Mouse (Mus musculus) brown adipose tissue, adult 24 weeks (tissue): ENCODE results near the gene Hsp90ab1. TPM values are rescaled to one million over a fixed set of nuclear protein-coding genes. Genes with fewer than 3 reads are reported as not detected.
A peak's percentile ranks its signal among the peaks of the same experiment; 100 is the strongest.

Experiments
- H3K27ac ChIP-seq: fragments of 200-500 bp; replicated peaks from 2 replicates; pipeline ENCODE4 v1.5.1; 2012; ENCODE audit warnings: low read depth, mild to moderate bottlenecking, low read length
- H3K4me1 ChIP-seq: fragments of 200-500 bp; 2 replicates; pipeline ENCODE4 v1.6.1; 2012; ENCODE audit warnings: low read length, mixed read lengths; ENCODE audit not compliant: control insufficient read depth, insufficient read depth, insufficient read length
- H3K4me3 ChIP-seq: fragments of 200-500 bp; 2 replicates; pipeline ENCODE4 v1.5.1; 2012; ENCODE audit warnings: low read depth, mild to moderate bottlenecking, low read length, moderate library complexity; ENCODE audit not compliant: insufficient read depth
- polyA plus RNA-seq: library from polyadenylated mRNA; stranded (reverse); fragments of >200 nt; gene quantifications from 2 replicates; pipeline ENCODE4 v1.2.4, GENCODE M21; 2012; ENCODE audit not compliant: missing spikeins, insufficient read depth, insufficient read length

The Hsp90ab1 gene
- 869 and 998 TPM in 2 replicates for polyA plus RNA-seq

GRCm38 (mm10) chr17:45573087-45573779 lies at the start of gene Hsp90ab1:
TSS of gene Hsp90ab1 (minus strand) at chr17:45573271.
- H3K27ac ChIP-seq: peak within 1 kb of the TSS; percentile 100
- H3K4me1 ChIP-seq: peaks cover 4% of the 10 kb centered on the region; the same call in 1 of the 2 replicates
- peak within 1 kb of the TSS; percentile 98 for H3K4me3 ChIP-seq

- H3K4me3 ChIP-seq: peak overlapping the region; percentile 54
- H3K27ac ChIP-seq: peak overlapping the region; percentile 83
- H3K4me1 ChIP-seq: peaks cover 8% of the 10 kb centered on the region
These were observed 46.5 kb upstream of the Hsp90ab1 start for GRCm38 (mm10) chr17:45619386-45620256.

GRCm38 (mm10) chr17:45618941-45619385 lies 45.9 kb upstream of the Hsp90ab1 start:
- Histone ChIP-seq H3K27ac (peak overlapping the region; percentile 83), H3K4me3 (peak overlapping the region; percentile 54), H3K4me1 (peaks cover 8% of the 10 kb centered on the region)

GRCm38 (mm10) chr17:45617655-45618054 lies 44.6 kb upstream of the Hsp90ab1 start:
- peaks cover 8% of the 10 kb centered on the region for H3K4me1 ChIP-seq
- H3K27ac ChIP-seq: no peak overlapping the region
- no peak overlapping the region for H3K4me3 ChIP-seq

GRCm38 (mm10) chr17:45616679-45617078 lies 43.6 kb upstream of the Hsp90ab1 start:
- Histone ChIP-seq H3K27ac (no peak overlapping the region), H3K4me1 (peaks cover 8% of the 10 kb centered on the region), H3K4me3 (no peak overlapping the region)

GRCm38 (mm10) chr17:45616046-45616650 lies 43.1 kb upstream of the Hsp90ab1 start:
- peaks cover 8% of the 10 kb centered on the region for H3K4me1 ChIP-seq
- no peak overlapping the region for H3K27ac ChIP-seq
- H3K4me3 ChIP-seq: no peak overlapping the region

- peaks cover 3% of the 10 kb centered on the region; the same call in 1 of the 2 replicates for H3K4me1 ChIP-seq
- no peak overlapping the region for H3K27ac ChIP-seq
- no peak overlapping the region for H3K4me3 ChIP-seq
These were observed 39.9 kb upstream of the Hsp90ab1 start for GRCm38 (mm10) chr17:45612921-45613320.

GRCm38 (mm10) chr17:45612008-45612407 lies 38.9 kb upstream of the Hsp90ab1 start:
- Histone ChIP-seq H3K4me3 (no peak overlapping the region), H3K4me1 (peaks cover 3% of the 10 kb centered on the region; the same call in 1 of the 2 replicates), H3K27ac (no peak overlapping the region)

GRCm38 (mm10) chr17:45610144-45610866 lies 37.2 kb upstream of the Hsp90ab1 start:
- Histone ChIP-seq H3K27ac (peak overlapping the region; percentile 13; the same call in 1 of the 2 replicates), H3K4me3 (no peak overlapping the region), H3K4me1 (peaks cover 3% of the 10 kb centered on the region; the same call in 1 of the 2 replicates)

GRCm38 (mm10) chr17:45608396-45608795 lies 35.3 kb upstream of the Hsp90ab1 start:
- H3K4me1 ChIP-seq: peaks cover 3% of the 10 kb centered on the region; the same call in 1 of the 2 replicates
- H3K27ac ChIP-seq: no peak overlapping the region
- no peak overlapping the region for H3K4me3 ChIP-seq

- peaks cover 3% of the 10 kb centered on the region; the same call in 1 of the 2 replicates for H3K4me1 ChIP-seq
- no peak overlapping the region for H3K4me3 ChIP-seq
- H3K27ac ChIP-seq: no peak overlapping the region
These were observed 34.2 kb upstream of the Hsp90ab1 start for GRCm38 (mm10) chr17:45606992-45607879.

- Histone ChIP-seq H3K4me3 (no peak overlapping the region), H3K4me1 (peaks cover 3% of the 10 kb centered on the region; the same call in 1 of the 2 replicates), H3K27ac (no peak overlapping the region)
These were observed 29.9 kb upstream of the Hsp90ab1 start for GRCm38 (mm10) chr17:45602984-45603383.

GRCm38 (mm10) chr17:45601877-45602304 lies 28.8 kb upstream of the Hsp90ab1 start, which contains the start of gene Mymx:
TSS of gene Mymx (minus strand) at chr17:45602102.
- Histone ChIP-seq H3K27ac (no peak within 1 kb of the TSS), H3K4me3 (no peak within 1 kb of the TSS)

More at GRCm38 (mm10) chr17:45601877-45602304, 28.8 kb upstream of the Hsp90ab1 start, which contains the start of gene Mymx:
- peaks cover 4% of the 10 kb centered on the region; the same call in 1 of the 2 replicates for H3K4me1 ChIP-seq
